Mouse (Mus musculus) MEL (cell line): ENCODE results near the gene Pik3ip1. TPM values are rescaled to one million over a fixed set of nuclear protein-coding genes. Genes with fewer than 3 reads are reported as not detected.

Source experiments
- DNase-seq: peaks from one replicate; pipeline ENCODE4 v3.0.0; 2011; ENCODE audit warnings: low read depth, low spot score
- H3K27ac ChIP-seq: 2 replicates; pipeline ENCODE4 v1.5.1; 2012; ENCODE audit warnings: low read depth, mild to moderate bottlenecking, control low read depth, low read length, moderate library complexity; ENCODE audit not compliant: control insufficient read depth
- H3K27me3 ChIP-seq, 2 experiments: fragments of 150-350 bp in 1 of 2; sonication (generic) in 1 of 2; 2 replicates each; pipeline ENCODE4 v1.6.1; 2012; ENCODE audit warnings: low read length in 2 of 2, mild to moderate bottlenecking in 2 of 2, improper control_type of control experiment in 1 of 2, moderate library complexity in 1 of 2; ENCODE audit not compliant: insufficient read depth in 2 of 2, control insufficient read depth in 1 of 2
- H3K36me3 ChIP-seq, 2 experiments: 2 replicates each; pipeline ENCODE4 v1.6.1; 2012 to 2014; ENCODE audit warnings: low read length in 2 of 2, improper control_type of control experiment in 1 of 2, inconsistent platforms in 1 of 2, mild to moderate bottlenecking in 1 of 2; ENCODE audit not compliant: insufficient read depth in 2 of 2, control insufficient read depth in 1 of 2
- H3K4me1 ChIP-seq, 2 experiments: fragments of 150-350 bp in 1 of 2; sonication (generic) in 1 of 2; 2 replicates each; pipeline ENCODE4 v1.6.1; 2012; ENCODE audit warnings: low read length in 2 of 2, improper control_type of control experiment in 1 of 2, mild to moderate bottlenecking in 1 of 2; ENCODE audit not compliant: insufficient read depth in 2 of 2, control insufficient read depth in 1 of 2
- H3K4me3 ChIP-seq, 2 experiments: fragments of 150-350 bp in 1 of 2; sonication (generic) in 1 of 2; 2 replicates each; pipeline ENCODE4 v1.5.1; 2012; ENCODE audit warnings: low read depth in 2 of 2, low read length in 2 of 2, mild to moderate bottlenecking in 2 of 2, moderate library complexity in 2 of 2, control low read depth in 1 of 2, improper control_type of control experiment in 1 of 2; ENCODE audit not compliant: control insufficient read depth in 1 of 2, insufficient read depth in 1 of 2
- H3K79me2 ChIP-seq: 2 replicates; pipeline ENCODE4 v1.6.1; 2012; ENCODE audit warnings: mild to moderate bottlenecking, low read length, moderate library complexity; ENCODE audit not compliant: control insufficient read depth, poor library complexity, insufficient read depth
- H3K9ac ChIP-seq: 2 replicates; pipeline ENCODE4 v1.6.1; 2012; ENCODE audit warnings: low read depth, mild to moderate bottlenecking, control low read depth, low read length, moderate library complexity; ENCODE audit not compliant: control insufficient read depth, poor library complexity, severe bottlenecking
- H3K9me3 ChIP-seq: fragments of 150-350 bp; sonication (generic); replicated peaks from 2 replicates; pipeline ENCODE4 v1.6.1; 2012; ENCODE audit warnings: mild to moderate bottlenecking, low read length, improper control_type of control experiment, moderate library complexity; ENCODE audit not compliant: insufficient read depth
- BHLHE40 ChIP-seq: IDR thresholded peaks from 2 replicates; pipeline ENCODE4 v1.6.1; 2012; ENCODE audit warnings: low read depth, mild to moderate bottlenecking, inconsistent platforms, low read length, improper control_type of control experiment, borderline replicate concordance
- CHD1 ChIP-seq: IDR thresholded peaks from 2 replicates; pipeline ENCODE4 v1.6.1; 2012; ENCODE audit warnings: low read depth, mild to moderate bottlenecking, inconsistent platforms, low read length, improper control_type of control experiment
- CHD2 ChIP-seq: IDR thresholded peaks from 2 replicates; pipeline ENCODE4 v1.6.1; 2011; ENCODE audit warnings: low read length, improper control_type of control experiment
- CTCF ChIP-seq, 3 experiments: IDR thresholded peaks in 2 of 3; conservative IDR thresholded peaks in 1 of 3; 2 replicates each; pipeline ENCODE4 v1.5.1; 2011 to 2012; ENCODE audit warnings: low read length in 3 of 3, low read depth in 2 of 3, mild to moderate bottlenecking in 2 of 3, improper control_type of control experiment in 1 of 3, inconsistent platforms in 1 of 3, mixed read lengths in 1 of 3, moderate library complexity in 1 of 3; ENCODE audit not compliant: control insufficient read depth in 1 of 3, insufficient read depth in 1 of 3, poor library complexity in 1 of 3, severe bottlenecking in 1 of 3
- E2F4 ChIP-seq: IDR thresholded peaks from 2 replicates; pipeline ENCODE4 v1.6.1; 2011; ENCODE audit warnings: low read depth, low read length, improper control_type of control experiment, borderline replicate concordance
- ELF1 ChIP-seq: IDR thresholded peaks from 2 replicates; pipeline ENCODE4 v1.6.1; 2014; ENCODE audit warnings: low read depth, mild to moderate bottlenecking, inconsistent platforms, low read length, improper control_type of control experiment, moderate library complexity
- EP300 ChIP-seq, 2 experiments: IDR thresholded peaks; 2 replicates each; pipeline ENCODE4 v1.6.1; 2011; ENCODE audit warnings: improper control_type of control experiment in 2 of 2, low read length in 2 of 2, low read depth in 1 of 2, mild to moderate bottlenecking in 1 of 2
- ETS1 ChIP-seq: IDR thresholded peaks from 2 replicates; pipeline ENCODE4 v1.6.1; 2012; ENCODE audit warnings: low read depth, mild to moderate bottlenecking, inconsistent platforms, low read length, improper control_type of control experiment, moderate library complexity
- GABPA ChIP-seq: IDR thresholded peaks from 2 replicates; pipeline ENCODE4 v1.6.1; 2012; ENCODE audit warnings: low read depth, mild to moderate bottlenecking, inconsistent platforms, low read length, improper control_type of control experiment, moderate library complexity
- GATA1 ChIP-seq: IDR thresholded peaks from 2 replicates; pipeline ENCODE4 v1.6.1; 2011; ENCODE audit warnings: low read depth, low read length, improper control_type of control experiment
- HCFC1 ChIP-seq: IDR thresholded peaks from 2 replicates; pipeline ENCODE4 v1.6.1; 2012; ENCODE audit warnings: low read depth, mild to moderate bottlenecking, inconsistent platforms, low read length, improper control_type of control experiment, moderate library complexity
- JUND ChIP-seq: IDR thresholded peaks from 2 replicates; pipeline ENCODE4 v1.6.1; 2011; ENCODE audit warnings: low read depth, mild to moderate bottlenecking, improper control_type of control experiment, low read length
- KAT2A ChIP-seq: conservative IDR thresholded peaks from 2 replicates; pipeline ENCODE4 v1.6.1; 2012; ENCODE audit warnings: low read depth, low read length, improper control_type of control experiment, inconsistent platforms
- MAFK ChIP-seq: IDR thresholded peaks from 2 replicates; pipeline ENCODE4 v1.6.1; 2011; ENCODE audit warnings: low read depth, mild to moderate bottlenecking, low read length, improper control_type of control experiment, borderline replicate concordance
- MAX ChIP-seq: IDR thresholded peaks from 2 replicates; pipeline ENCODE4 v1.6.1; 2011; ENCODE audit warnings: low read length, improper control_type of control experiment
- MEF2A ChIP-seq: IDR thresholded peaks from 2 replicates; pipeline ENCODE4 v1.6.1; 2014; ENCODE audit warnings: low read depth, mild to moderate bottlenecking, inconsistent platforms, low read length, improper control_type of control experiment; ENCODE audit not compliant: poor library complexity, insufficient replicate concordance, severe bottlenecking; ENCODE audit errors: extremely low read depth
- MXI1 ChIP-seq: IDR thresholded peaks from 2 replicates; pipeline ENCODE4 v1.6.1; 2011; ENCODE audit warnings: mild to moderate bottlenecking, low read depth, low read length, improper control_type of control experiment
- MYB ChIP-seq: IDR thresholded peaks from 2 replicates; pipeline ENCODE4 v1.6.1; 2011; ENCODE audit warnings: mild to moderate bottlenecking, low read depth, low read length, improper control_type of control experiment
- MYC ChIP-seq: IDR thresholded peaks from 2 replicates; pipeline ENCODE4 v1.6.1; 2011; ENCODE audit warnings: low read depth, mild to moderate bottlenecking, low read length, improper control_type of control experiment, moderate library complexity
- NELFE ChIP-seq: IDR thresholded peaks from 2 replicates; pipeline ENCODE4 v1.6.1; 2011; ENCODE audit warnings: low read depth, low read length, improper control_type of control experiment
- NRF1 ChIP-seq: IDR thresholded peaks from 2 replicates; pipeline ENCODE4 v1.6.1; 2014; ENCODE audit warnings: low read depth, mild to moderate bottlenecking, inconsistent platforms, low read length, improper control_type of control experiment, moderate library complexity; ENCODE audit not compliant: poor library complexity, insufficient read depth, severe bottlenecking
- POLR2A ChIP-seq, 2 experiments: IDR thresholded peaks; 2 replicates each; pipeline ENCODE4 v1.6.1; 2011 to 2012; ENCODE audit warnings: low read length in 2 of 2, mild to moderate bottlenecking in 2 of 2, control low read depth in 1 of 2, improper control_type of control experiment in 1 of 2, low read depth in 1 of 2, moderate library complexity in 1 of 2; ENCODE audit not compliant: control insufficient read depth in 1 of 2, insufficient read depth in 1 of 2, poor library complexity in 1 of 2
- POLR2AphosphoS2 ChIP-seq: IDR thresholded peaks from 2 replicates; pipeline ENCODE4 v1.6.1; 2011; ENCODE audit warnings: low read length, improper control_type of control experiment
- POLR2AphosphoS5 ChIP-seq: IDR thresholded peaks from 2 replicates; pipeline ENCODE4 v1.6.1; 2012; ENCODE audit warnings: low read depth, borderline replicate concordance, mild to moderate bottlenecking, inconsistent platforms, low read length, moderate library complexity, mixed read lengths
- RAD21 ChIP-seq: IDR thresholded peaks from 2 replicates; pipeline ENCODE4 v1.6.1; 2011; ENCODE audit warnings: mild to moderate bottlenecking, low read depth, low read length, improper control_type of control experiment
- RCOR1 ChIP-seq: IDR thresholded peaks from 2 replicates; pipeline ENCODE4 v1.6.1; 2012; ENCODE audit warnings: low read depth, mild to moderate bottlenecking, inconsistent platforms, low read length, improper control_type of control experiment
- SIN3A ChIP-seq: IDR thresholded peaks from 2 replicates; pipeline ENCODE4 v1.6.1; 2012; ENCODE audit warnings: low read length, improper control_type of control experiment, inconsistent platforms
- SMC3 ChIP-seq: IDR thresholded peaks from 2 replicates; pipeline ENCODE4 v1.6.1; 2011; ENCODE audit warnings: low read depth, low read length, improper control_type of control experiment
- TBP ChIP-seq: IDR thresholded peaks from 2 replicates; pipeline ENCODE4 v1.8.0; 2011; ENCODE audit warnings: low read depth, low read length, improper control_type of control experiment
- TCF12 ChIP-seq: IDR thresholded peaks from 2 replicates; pipeline ENCODE4 v1.6.1; 2014; ENCODE audit warnings: low read depth, mild to moderate bottlenecking, inconsistent platforms, low read length, improper control_type of control experiment, moderate library complexity
- UBTF ChIP-seq: IDR thresholded peaks from 2 replicates; pipeline ENCODE4 v1.6.1; 2012; ENCODE audit warnings: low read depth, mild to moderate bottlenecking, inconsistent platforms, low read length, improper control_type of control experiment, moderate library complexity, borderline replicate concordance; ENCODE audit not compliant: insufficient read depth
- USF1 ChIP-seq: IDR thresholded peaks from 2 replicates; pipeline ENCODE4 v1.6.1; 2014; ENCODE audit warnings: low read depth, mild to moderate bottlenecking, inconsistent platforms, low read length, improper control_type of control experiment, moderate library complexity
- USF2 ChIP-seq, 2 experiments: IDR thresholded peaks; 2 replicates each; pipeline ENCODE4 v1.6.1; 2011 to 2012; ENCODE audit warnings: improper control_type of control experiment in 2 of 2, low read length in 2 of 2, borderline replicate concordance in 1 of 2, inconsistent platforms in 1 of 2, low read depth in 1 of 2, mild to moderate bottlenecking in 1 of 2; ENCODE audit not compliant: insufficient read depth in 1 of 2
- ZC3H11A ChIP-seq: IDR thresholded peaks from 2 replicates; pipeline ENCODE4 v1.6.1; 2012; ENCODE audit warnings: low read depth, mild to moderate bottlenecking, inconsistent platforms, low read length, improper control_type of control experiment
- ZMIZ1 ChIP-seq: IDR thresholded peaks from 2 replicates; pipeline ENCODE4 v1.6.1; 2012; ENCODE audit warnings: low read depth, mild to moderate bottlenecking, inconsistent platforms, low read length, improper control_type of control experiment, moderate library complexity
- ZNF384 ChIP-seq: IDR thresholded peaks from 2 replicates; pipeline ENCODE4 v1.6.1; 2012; ENCODE audit warnings: low read depth, mild to moderate bottlenecking, inconsistent platforms, low read length, improper control_type of control experiment
- polyA plus RNA-seq, 2 experiments: library from polyadenylated mRNA; stranded (reverse) in 1 of 2; unstranded in 1 of 2; fragments of >175 nt in 1 of 2; fragments of >200 nt in 1 of 2; gene quantifications; 2 replicates each; pipeline versions ENCODE4 v1.2.1 to v1.2.4; 2012; ENCODE audit warnings: low replicate concordance in 2 of 2, low read depth in 1 of 2; ENCODE audit not compliant: insufficient read length in 2 of 2, insufficient read depth in 1 of 2, missing spikeins in 1 of 2
- total RNA-seq: library from RNA; depleted of rRNA; stranded (reverse); fragments of 300-350 nt; gene quantifications from 2 replicates; pipeline ENCODE4 v1.2.3, GENCODE M21; 2012

Pik3ip1 gene
- total and polyA plus RNA-seq, 3 experiments, result 1.7 to 2.7 TPM; not detected in 1

DNA sequence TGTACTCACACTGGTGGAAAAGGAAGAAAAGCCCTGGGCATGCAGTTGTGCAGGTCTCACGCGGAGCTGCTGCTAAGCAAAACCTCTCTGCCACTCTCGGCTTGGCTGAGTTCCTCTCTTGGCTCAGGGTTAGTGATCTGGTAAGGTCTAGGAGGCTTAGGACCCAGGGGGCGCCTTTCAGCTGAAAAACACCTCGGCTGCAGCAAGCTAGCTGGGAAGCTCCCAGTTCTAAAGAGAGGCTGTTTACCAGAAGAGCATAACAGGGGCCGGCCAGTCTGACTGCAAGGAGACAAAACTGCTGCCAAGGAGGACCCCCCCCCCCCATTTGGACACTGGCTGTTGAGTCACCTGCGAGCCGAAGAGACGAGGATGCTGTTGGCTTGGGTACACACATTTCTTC, 365 bp downstream of the Pik3ip1 start:
- H3K27me3 ChIP-seq, result no peaks in the 10 kb centered on the region
- no peaks in the 10 kb centered on the region for H3K9me3 ChIP-seq
- H3K36me3 ChIP-seq, result peaks cover 0 to 6% of the 10 kb centered on the region in 2 experiments; a peak in 2 of 4 replicates
- H3K9ac ChIP-seq, result peak overlapping the region; percentile 65
- peak overlapping the region; percentile 61 to 67 for H3K4me3 ChIP-seq
- H3K79me2 ChIP-seq, result no peaks in the 10 kb centered on the region
- H3K4me1 ChIP-seq, result peaks cover 8 to 14% of the 10 kb centered on the region in 2 experiments; a peak in 3 of 4 replicates
- peak overlapping the region; percentile 46 for H3K27ac ChIP-seq
- peak; percentile 95 for DNase-seq
- TF ChIP-seq POLR2AphosphoS2 (no peak; the same call in 1 of the 2 replicates), BHLHE40 (peak; percentile 71), TCF12 (peak; percentile 50), CHD2 (no peak), SMC3 (peak; percentile 57), JUND (no peak), MAFK (no peak), USF1 (peak; percentile 36), ZMIZ1 (peak; percentile 42; the same call in 1 of the 2 replicates), MYC (0 out of 2 replicates have a peak, but pooled peaks have one; percentile 50), MEF2A (0 out of 2 replicates have a peak, but pooled peaks have one; percentile 11), ZNF384 (peak; percentile 53; the same call in 1 of the 2 replicates), RAD21 (peak; percentile 43), GABPA (no peak), NRF1 (0 out of 2 replicates have a peak, but pooled peaks have one; percentile 11), E2F4 (no peak), ZC3H11A (peak; percentile 47; the same call in 1 of the 2 replicates), EP300 (IDR thresholded peaks at IDR 0.05; ENCODE audit: low read depth in 1 of 2, low read length in 2 of 2) (peak in 1 of 2 experiments; percentile 23; a peak in 2 of 4 replicates), USF2 (IDR thresholded peaks at IDR 0.05; ENCODE audit: borderline replicate concordance in 1 of 2, insufficient read depth in 1 of 2, low read depth in 1 of 2, low read length in 2 of 2) (no peak), MYB (no peak), SIN3A (peak; percentile 94), UBTF (0 out of 2 replicates have a peak, but pooled peaks have one; percentile 57), MAX (0 out of 2 replicates have a peak, but pooled peaks have one; percentile 52), GATA1 (no peak), POLR2A (IDR thresholded peaks at IDR 0.05; ENCODE audit: control insufficient read depth in 1 of 2, insufficient read depth in 1 of 2, low read depth in 1 of 2, low read length in 2 of 2, poor library complexity in 1 of 2) (peak in 1 of 2 experiments; percentile 31; a peak in 1 of 4 replicates), CHD1 (no peak), POLR2AphosphoS5 (no peak), RCOR1 (peak; percentile 55; the same call in 1 of the 2 replicates), KAT2A (no peak; the same call in 1 of the 2 replicates), TBP (peak; percentile 66), ELF1 (peak; percentile 59; the same call in 1 of the 2 replicates), ETS1 (peak; percentile 50; the same call in 1 of the 2 replicates), MXI1 (peak; percentile 84), NELFE (no peak; the same call in 1 of the 2 replicates), HCFC1 (peak; percentile 49), CTCF (IDR thresholded peaks at IDR 0.05 in 2 of 3, conservative IDR thresholded peaks at IDR 0.05 in 1 of 3; ENCODE audit: control insufficient read depth in 1 of 3, insufficient read depth in 1 of 3, low read depth in 2 of 3, low read length in 3 of 3, poor library complexity in 1 of 3, severe bottlenecking in 1 of 3) (peak in 2 of 3 experiments; percentile 65 to 68; a peak in 5 of 6 replicates)
